Mouse (Mus musculus): Measurements from ENCODE around the gene Lrguk.

DNA sequence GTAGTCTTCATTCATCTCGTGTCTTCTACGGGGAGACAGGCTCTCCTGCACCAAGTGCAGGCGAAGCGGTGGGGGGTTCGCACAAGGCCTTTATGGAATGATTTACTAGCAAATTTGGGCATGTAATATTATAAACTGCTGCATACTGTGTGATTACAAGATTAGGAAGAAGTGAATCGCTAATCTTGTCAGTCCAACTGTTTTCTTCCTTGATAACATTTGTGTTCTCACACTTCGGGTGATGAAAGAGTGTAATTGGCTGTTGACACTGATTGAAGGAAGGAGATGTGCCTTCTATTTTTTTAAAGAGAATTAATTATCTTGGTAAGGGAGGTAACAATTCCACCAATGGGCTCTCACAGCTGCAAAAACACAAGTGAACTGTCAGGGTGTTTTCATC, 119.4 kb downstream of the Lrguk start:
- no peak for TF ChIP-seq POLR2A (IDR thresholded peaks at IDR 0.05; ENCODE audit: borderline replicate concordance, extremely low read depth, low read depth, low read length)
- TF ChIP-seq CTCF (IDR thresholded peaks at IDR 0.05; ENCODE audit: insufficient read depth, low read length) = no peak
